ENCODE assay signal across 12 mouse cellular contexts in genomic region chr10:24190392-24190791, GRCm38 (mm10). TPM values are rescaled to one million over a fixed set of nuclear protein-coding genes. Genes with fewer than 3 reads are reported as not detected.
DNase-seq lines count a peak whose midpoint lies in the region; ATAC-seq and TF ChIP-seq lines count a peak whose summit lies in the region.
"Had no signal": no experiment of that assay in that cellular context is flagged by ENCODE, and none has a peak within 500 bp of the region (broad histone marks: within the 10 kb centered on the region; RNA-seq: fewer than 3 reads in every experiment).

No protein-coding gene starts in this region.

- H3K9ac ChIP-seq in forebrain, postnatal 0 days = no peak overlapping the region
- no peak overlapping the region for H3K9ac ChIP-seq in forebrain, embryonic 15.5 days (replicated peaks)
- H3K9ac ChIP-seq in kidney, embryonic 15.5 days = no peak overlapping the region
- H3K9ac ChIP-seq: forebrain, embryonic 12.5 days; hindbrain, embryonic 13.5 days; liver, embryonic 14.5 days had no signal

- H3K4me1 ChIP-seq in forebrain, postnatal 0 days (ENCODE audit: insufficient read depth) = no peaks in the 10 kb centered on the region
- no peaks in the 10 kb centered on the region for H3K4me1 ChIP-seq in forebrain, embryonic 15.5 days
- H3K4me1 ChIP-seq in kidney, embryonic 15.5 days = no peaks in the 10 kb centered on the region
- H3K4me1 ChIP-seq: forebrain, embryonic 12.5 days; hindbrain, embryonic 13.5 days had no signal

- H3K4me3 ChIP-seq in forebrain, postnatal 0 days (ENCODE audit: low read depth, low read length) = no peak overlapping the region
- H3K4me3 ChIP-seq in forebrain, embryonic 15.5 days = no peak overlapping the region
- no peak overlapping the region for H3K4me3 ChIP-seq in layer of hippocampus, adult 2 months
- no peak overlapping the region for H3K4me3 ChIP-seq in kidney, embryonic 15.5 days (replicated peaks)
- H3K4me3 ChIP-seq: forebrain, embryonic 12.5 days; hindbrain, embryonic 13.5 days had no signal

- no peaks in the 10 kb centered on the region for H3K27me3 ChIP-seq in forebrain, postnatal 0 days (ENCODE audit: insufficient read depth, low read length)
- no peaks in the 10 kb centered on the region for H3K27me3 ChIP-seq in forebrain, embryonic 15.5 days
- no peaks in the 10 kb centered on the region for H3K27me3 ChIP-seq in kidney, embryonic 15.5 days
- H3K27me3 ChIP-seq: forebrain, embryonic 12.5 days; hindbrain, embryonic 13.5 days had no signal

- H3K27ac ChIP-seq in forebrain, postnatal 0 days (ENCODE audit: low read depth, low read length) = no peak overlapping the region
- no peak overlapping the region for H3K27ac ChIP-seq in forebrain, embryonic 15.5 days (replicated peaks)
- H3K27ac ChIP-seq in layer of hippocampus, adult 2 months = no peak overlapping the region
- H3K27ac ChIP-seq in kidney, embryonic 15.5 days = no peak overlapping the region
- H3K27ac ChIP-seq: forebrain, embryonic 12.5 days; hindbrain, embryonic 13.5 days; liver, embryonic 14.5 days had no signal

- H3K9me3 ChIP-seq in forebrain, postnatal 0 days (ENCODE audit: low read length) = no peaks in the 10 kb centered on the region
- no peaks in the 10 kb centered on the region for H3K9me3 ChIP-seq in forebrain, embryonic 15.5 days
- H3K9me3 ChIP-seq in kidney, embryonic 15.5 days (replicated peaks) = no peaks in the 10 kb centered on the region
- H3K9me3 ChIP-seq: forebrain, embryonic 12.5 days; hindbrain, embryonic 13.5 days had no signal

- no peak overlapping the region for H3K4me2 ChIP-seq in forebrain, postnatal 0 days (ENCODE audit: low read depth)
- H3K4me2 ChIP-seq in forebrain, embryonic 15.5 days (replicated peaks) = no peak overlapping the region
- H3K4me2 ChIP-seq in kidney, embryonic 15.5 days = no peak overlapping the region
- H3K4me2 ChIP-seq: forebrain, embryonic 12.5 days; hindbrain, embryonic 13.5 days had no signal

- 60% methylated on average over 7 of the region's 7 CpGs for WGBS in forebrain, postnatal 0 days
- WGBS in forebrain, embryonic 15.5 days = 54% methylated on average over 7 of the region's 7 CpGs
- 53% methylated on average over 7 of the region's 7 CpGs for WGBS in kidney, embryonic 15.5 days

- DNase-seq in forebrain, postnatal 0 days = no peak
- peak in 1 of 2 experiments; percentile 29 for DNase-seq in layer of hippocampus, adult 2 months (ENCODE audit: low spot score in 2 of 2)
- DNase-seq in layer of hippocampus, adult 9-11 months = no peak
- DNase-seq in right cerebral cortex, postnatal 14 days = peak; percentile 28
- no peak for DNase-seq in right cerebral cortex, adult 2 months (ENCODE audit: low spot score in 2 of 2)
- DNase-seq in urinary bladder, adult 18-20 months (ENCODE audit: low spot score in 2 of 2) = no peak
- DNase-seq: cerebellum, postnatal 36 days had no signal

- peak; percentile 47; the same call in 1 of the 2 replicates for ATAC-seq in forebrain, postnatal 0 days
- no peak for ATAC-seq in forebrain, embryonic 15.5 days (replicated peaks)
- no peak for ATAC-seq in kidney, embryonic 15.5 days (replicated peaks; ENCODE audit: low FRiP score)

- H3K36me3 ChIP-seq in forebrain, postnatal 0 days (ENCODE audit: insufficient read depth) = peaks cover 27% of the 10 kb centered on the region
- peaks cover 22% of the 10 kb centered on the region for H3K36me3 ChIP-seq in forebrain, embryonic 15.5 days
- H3K36me3 ChIP-seq in kidney, embryonic 15.5 days = peaks cover 25% of the 10 kb centered on the region

- peak; percentile 28; the same call in 1 of the 2 replicates for TF ChIP-seq CTCF in forebrain, postnatal 0 days (IDR thresholded peaks at IDR 0.05; ENCODE audit: low read depth)
- peak; percentile 55 for TF ChIP-seq CTCF in layer of hippocampus, adult 2 months (conservative IDR thresholded peaks at IDR 0.05)

RNA-seq across cellular contexts. Expression of gene Moxd1, which starts 32.9 kb away (rescaled TPM):
- 5.1 and 10.2 TPM in 2 replicates for total RNA-seq in forebrain, postnatal 0 days (2014; rRNA removed)
- 2.7 and 3.3 TPM in 2 replicates for polyA plus RNA-seq in forebrain, postnatal 0 days (2015; fragmentation: Nextera tagmentation; extraction: Ambion mirVana)
- 2.4 and 2.8 TPM in 2 replicates for polyA plus RNA-seq in forebrain, embryonic 15.5 days (2015; fragmentation: Nextera tagmentation; extraction: Ambion mirVana)
- 10 to 100 TPM; 10.8 to 15.8 TPM for total RNA-seq in layer of hippocampus, adult 2 months (2021)
- polyA plus RNA-seq in kidney, embryonic 15.5 days (2015; fragmentation: Nextera tagmentation; extraction: Ambion mirVana) = 21.4 and 26.1 TPM in 2 replicates

RNA-seq across cellular contexts. Expression of gene Stx7, which starts 41.3 kb away (rescaled TPM):
- 160 and 169 TPM in 2 replicates for total RNA-seq in forebrain, postnatal 0 days (2014; rRNA removed)
- 318 and 351 TPM in 2 replicates for polyA plus RNA-seq in forebrain, postnatal 0 days (2015; fragmentation: Nextera tagmentation; extraction: Ambion mirVana)
- polyA plus RNA-seq in forebrain, embryonic 15.5 days (2015; fragmentation: Nextera tagmentation; extraction: Ambion mirVana) = 252 and 275 TPM in 2 replicates
- 100 to 1,000 TPM; 131 to 136 TPM for total RNA-seq in layer of hippocampus, adult 2 months (2021)
- 108 and 115 TPM in 2 replicates for polyA plus RNA-seq in kidney, embryonic 15.5 days (2015; fragmentation: Nextera tagmentation; extraction: Ambion mirVana)
